Mouse (Mus musculus): ENCODE results near the gene Fchsd2.
A peak's percentile ranks its signal among the peaks of the same experiment; 100 is the strongest.

Gene Fchsd2

DNA sequence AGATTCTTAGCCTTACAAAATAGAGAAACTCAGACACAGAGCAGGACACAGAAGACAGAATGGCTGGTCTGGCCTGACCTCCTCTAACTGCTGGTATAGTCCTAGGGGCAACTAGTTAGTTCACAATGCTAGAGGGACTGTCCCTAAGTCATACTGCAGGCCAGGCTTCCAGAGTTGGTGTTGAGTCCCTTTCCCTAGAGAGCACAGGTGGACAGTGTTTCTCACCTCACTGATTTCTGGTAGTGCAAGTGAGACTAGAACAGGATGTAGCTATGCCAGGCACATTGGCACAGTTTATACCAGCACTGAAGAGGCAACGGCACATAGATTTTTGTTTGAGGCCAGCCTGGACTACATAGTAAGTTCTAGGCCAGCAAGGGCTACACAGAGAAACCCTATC, 200.0 kb downstream of the Fchsd2 start:
- no peak for DNase-seq

DNA sequence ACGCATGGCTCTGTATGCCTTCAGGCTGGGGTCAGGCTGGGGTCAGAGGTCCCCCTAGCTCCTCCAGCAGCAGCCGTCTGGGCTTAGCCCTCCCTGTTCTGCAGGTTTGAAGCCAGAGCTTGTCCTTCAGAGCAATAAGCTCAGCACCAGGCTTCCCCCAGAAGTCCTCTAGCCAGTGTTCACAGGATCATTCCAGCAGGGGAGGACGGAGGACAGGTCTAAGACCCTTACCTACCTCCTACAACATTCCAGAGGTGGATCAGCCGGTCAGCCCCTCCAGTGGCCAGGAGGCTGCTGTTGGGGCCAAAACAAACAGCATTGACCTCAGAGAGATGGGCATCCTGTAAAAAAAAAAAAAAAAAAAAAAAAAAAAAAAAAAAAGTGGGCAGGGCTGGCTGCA, 200.5 kb downstream of the Fchsd2 start:
- DNase-seq, result no peak

GRCm38 (mm10) chr7:101293611-101294010, 200.9 kb downstream of the Fchsd2 start:
- no peak for DNase-seq

- no peak for DNase-seq
Measured at GRCm38 (mm10) chr7:101295438-101295837, 202.8 kb downstream of the Fchsd2 start.

- peak; percentile 89 for DNase-seq
Measured at GRCm38 (mm10) chr7:101296252-101297022, 203.8 kb downstream of the Fchsd2 start.

DNA sequence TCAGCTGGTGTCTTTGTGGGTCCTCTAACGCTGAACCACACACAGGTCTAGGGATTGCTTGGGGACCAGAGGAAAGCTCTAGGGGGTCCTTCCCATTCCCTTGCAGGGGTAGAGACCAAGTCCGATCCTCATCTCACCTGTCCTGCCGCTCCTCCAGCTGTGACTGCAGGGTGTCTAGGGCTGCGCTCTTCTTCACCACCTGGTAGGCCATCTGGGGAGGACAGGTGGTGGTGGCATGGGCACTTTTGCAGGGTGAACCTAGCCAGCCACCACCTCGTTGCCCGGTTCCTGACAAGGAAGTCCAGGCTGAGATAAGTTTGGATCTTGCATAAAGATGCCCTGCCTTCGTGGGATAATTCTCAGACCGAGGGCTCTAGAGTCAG, 204.4 kb downstream of the Fchsd2 start:
- DNase-seq, result peak; percentile 79

DNA sequence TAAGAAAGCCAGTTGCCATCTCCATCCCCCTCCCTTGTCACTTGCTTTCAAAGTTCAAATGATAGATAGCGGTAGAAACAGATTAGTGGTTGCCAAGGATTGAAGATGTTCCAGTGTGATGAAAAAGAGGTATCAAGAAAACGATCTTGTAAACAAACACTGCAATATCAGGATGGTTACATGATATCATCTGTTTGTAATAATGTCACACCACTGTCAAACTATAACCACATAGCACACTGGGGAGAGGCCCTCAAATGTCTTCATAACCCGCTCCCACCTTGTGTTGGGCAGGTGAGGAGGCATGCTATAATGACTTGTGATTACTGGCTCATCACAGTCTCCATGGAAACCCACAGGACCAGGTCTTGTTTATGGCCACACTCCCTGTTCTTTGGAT, 205.7 kb downstream of the Fchsd2 start:
- no peak for DNase-seq

GRCm38 (mm10) chr7:101301361-101301880, 208.8 kb downstream of the Fchsd2 start:
- DNase-seq, result no peak

DNA sequence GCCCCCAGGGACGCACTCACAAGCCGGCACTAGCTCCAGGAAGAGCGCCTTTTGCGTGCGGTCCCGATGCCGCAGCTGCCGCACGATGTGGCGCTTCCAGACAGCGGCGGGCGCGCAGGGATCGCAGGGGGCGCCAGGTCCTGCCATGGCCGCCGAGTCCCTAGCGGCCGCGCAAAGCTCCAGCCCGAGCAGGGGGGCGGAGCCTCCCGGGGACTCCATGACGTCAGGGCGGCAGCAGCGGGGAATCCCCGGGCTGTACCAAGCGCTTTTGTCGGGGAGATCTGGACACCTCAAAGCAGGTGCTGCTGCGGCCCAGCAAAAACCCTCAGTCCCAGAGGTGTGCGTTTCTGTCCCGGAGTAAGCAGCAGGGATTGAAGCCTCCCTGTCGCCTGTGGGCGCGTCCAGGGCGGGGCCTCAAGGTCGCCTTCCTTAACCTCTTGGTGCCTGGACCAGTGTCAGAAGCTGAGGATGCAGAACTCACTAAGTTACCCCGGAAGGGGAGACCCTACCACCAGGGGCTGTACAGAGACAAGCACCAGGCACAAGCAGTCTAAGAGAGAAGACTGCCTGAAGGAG, 209.3 kb downstream of the Fchsd2 start, which contains the start of gene Atg16l2:
Atg16l2 (minus strand) TSS at position 371 of the 576 bp plus-strand sequence.
- peak; percentile 98 for DNase-seq

DNA sequence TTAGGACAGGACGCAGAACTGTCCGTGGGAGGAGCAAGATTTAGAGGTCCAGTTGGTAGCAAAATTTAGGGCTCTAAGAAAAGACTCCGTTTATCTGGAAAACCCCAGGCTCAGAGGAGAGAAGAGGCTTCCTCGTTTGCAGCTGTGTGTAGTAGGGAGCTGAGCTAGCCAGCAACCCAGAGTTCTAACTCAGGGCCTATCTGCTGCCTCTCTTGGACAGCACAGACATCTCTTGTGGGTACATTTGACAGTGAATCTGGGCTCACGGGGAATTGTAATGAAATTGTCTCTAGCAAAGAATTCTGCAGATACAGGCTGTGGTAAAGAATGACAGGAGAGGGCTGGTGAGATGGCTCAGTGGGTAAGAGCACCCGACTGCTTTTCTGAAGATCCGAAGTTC, 210.0 kb downstream of the Fchsd2 start:
- no peak for DNase-seq

GRCm38 (mm10) chr7:101306841-101307240, 214.2 kb downstream of the Fchsd2 start:
- DNase-seq, result no peak

DNA sequence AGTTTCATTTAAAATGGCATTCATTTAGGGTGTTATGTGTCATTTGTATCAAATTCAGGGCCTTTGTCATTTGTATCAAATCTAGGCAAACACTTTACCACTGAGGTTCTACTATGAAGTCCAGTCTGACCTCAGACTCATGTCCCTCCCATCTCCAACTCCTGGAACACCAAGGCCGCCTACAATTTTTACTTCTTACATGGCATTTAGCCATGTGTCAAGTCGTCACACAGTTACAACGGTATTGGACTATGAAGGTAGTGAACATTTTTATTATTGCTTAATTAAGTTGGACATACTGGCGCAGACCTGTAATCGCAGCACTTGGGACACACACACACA, 217.3 kb downstream of the Fchsd2 start:
- no peak for DNase-seq

- DNase-seq, result peak; percentile 98
Measured at GRCm38 (mm10) chr7:101310327-101311028, 217.8 kb downstream of the Fchsd2 start.

DNA sequence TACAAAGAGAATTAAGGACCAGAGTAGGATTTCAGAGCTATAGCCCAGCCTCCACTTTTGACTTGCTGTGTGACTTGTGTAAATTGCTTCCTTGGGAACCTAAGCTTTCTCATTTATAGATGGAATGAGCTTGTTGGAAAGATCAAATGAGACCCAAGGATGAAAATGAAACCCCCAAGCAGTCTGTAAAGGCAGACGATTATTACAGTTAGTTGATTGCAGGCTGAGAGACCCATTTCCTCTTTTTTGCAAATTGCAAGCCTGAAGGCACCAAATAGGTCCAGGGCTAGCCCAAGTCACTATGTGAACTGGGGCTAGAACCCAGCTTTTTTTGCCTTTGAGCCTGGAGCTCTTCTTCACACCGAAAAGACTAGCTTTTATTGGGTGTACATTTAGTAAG, 218.4 kb downstream of the Fchsd2 start:
- DNase-seq, result no peak

GRCm38 (mm10) chr7:101313033-101313432, 220.4 kb downstream of the Fchsd2 start:
- no peak for DNase-seq

DNA sequence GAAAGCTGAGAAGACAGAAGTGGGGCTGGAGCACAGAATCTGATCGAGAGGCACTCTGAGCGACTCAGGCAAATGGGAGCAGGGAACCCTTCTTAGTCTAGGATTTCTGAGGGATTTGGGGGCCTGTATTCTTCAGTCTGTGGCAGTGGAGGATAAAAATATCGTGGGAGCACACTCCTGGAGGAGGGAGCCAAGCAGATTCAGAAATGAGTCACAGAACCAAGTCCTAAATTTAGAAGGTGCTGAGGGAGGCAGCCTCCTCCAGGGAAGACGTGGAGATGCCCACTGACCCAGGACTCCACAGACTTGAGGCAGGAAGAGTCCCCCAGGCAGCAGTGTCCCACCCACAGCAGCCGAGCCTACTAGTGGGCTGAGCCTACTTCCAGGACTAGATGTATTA, 221.7 kb downstream of the Fchsd2 start:
- DNase-seq, result no peak

- no peak for DNase-seq
Measured at GRCm38 (mm10) chr7:101315699-101316098, 223.0 kb downstream of the Fchsd2 start.

DNA sequence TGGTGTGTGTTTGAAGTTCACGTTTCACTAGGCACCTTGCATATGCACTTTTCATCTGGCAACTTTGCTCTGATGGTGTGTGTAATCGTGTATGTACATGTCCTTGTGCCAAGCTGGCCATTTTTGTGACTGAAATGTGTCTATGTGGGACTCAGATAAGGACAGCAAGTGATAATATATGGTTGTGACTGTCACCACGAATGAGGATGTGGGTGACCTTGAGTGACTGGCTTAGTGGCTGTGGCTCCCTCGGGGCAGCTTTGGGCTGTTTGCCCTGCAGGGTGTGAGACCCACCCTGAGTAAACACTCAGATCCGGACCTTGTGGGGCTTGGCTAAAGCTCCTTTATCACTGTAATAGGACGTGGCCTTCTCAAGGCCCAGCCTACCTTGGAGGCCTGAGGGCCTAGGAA, 223.9 kb downstream of the Fchsd2 start:
- no peak for DNase-seq

- DNase-seq, result no peak
Measured at GRCm38 (mm10) chr7:101317014-101317413, 224.4 kb downstream of the Fchsd2 start, which contains the start of gene Stard10. Stard10 (plus strand) TSS chr7:101317086.

- DNase-seq, result no peak
Measured at GRCm38 (mm10) chr7:101318848-101319247, 226.2 kb downstream of the Fchsd2 start.

GRCm38 (mm10) chr7:101319796-101320195, 227.1 kb downstream of the Fchsd2 start:
- DNase-seq, result no peak

DNA sequence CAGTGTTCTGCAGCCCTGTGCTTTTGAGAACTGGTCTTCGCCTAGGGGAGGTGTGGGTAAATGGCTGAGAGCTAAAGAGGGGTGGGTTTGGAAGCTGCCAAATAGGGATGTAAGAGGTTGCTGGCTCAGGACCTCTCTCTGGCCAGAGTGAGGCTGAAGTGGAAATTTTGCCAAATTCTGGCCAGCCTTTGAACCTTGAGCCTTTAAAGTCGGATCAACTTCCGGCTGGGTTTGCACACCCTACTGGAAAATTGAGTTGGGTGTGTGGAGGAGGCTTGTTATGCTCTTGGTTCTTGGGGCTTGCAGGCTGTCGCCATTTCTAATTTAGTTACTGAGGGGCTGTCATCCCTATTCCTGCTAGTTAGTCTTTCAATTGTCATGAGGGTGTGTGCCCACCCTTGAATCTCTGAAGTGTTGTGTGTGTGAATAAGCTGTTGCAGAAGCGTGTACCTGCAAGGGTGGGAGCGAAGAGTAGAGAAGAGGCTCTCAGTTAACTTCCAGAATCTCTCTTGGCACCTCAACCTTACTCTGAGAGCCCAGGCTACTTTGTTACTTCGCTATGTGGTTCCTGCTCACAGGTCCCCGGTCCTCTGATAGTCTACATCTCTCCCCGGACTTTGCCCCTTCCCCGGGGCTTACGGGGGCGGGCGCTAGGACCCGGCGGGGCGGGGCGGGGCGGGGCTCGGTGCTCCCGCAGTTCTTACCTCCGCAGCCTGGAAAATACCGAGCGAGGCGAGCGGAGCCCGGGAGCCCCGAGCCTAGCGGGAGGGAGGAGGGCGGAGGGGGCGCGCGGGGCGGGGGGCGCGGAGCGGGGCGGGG, 227.9 kb downstream of the Fchsd2 start:
- no peak for DNase-seq
